Mouse (Mus musculus) lung, adult 2 months (tissue): Measurements from ENCODE around the gene Comt.

ENCODE experiments used
- CTCF ChIP-seq: fragments of 200-500 bp; IDR thresholded peaks from 2 replicates; pipeline ENCODE4 v1.5.1; 2011; ENCODE audit warnings: mild to moderate bottlenecking, low read length, control low read depth; ENCODE audit not compliant: insufficient read depth
- POLR2A ChIP-seq: fragments of 200-500 bp; IDR thresholded peaks from 2 replicates; pipeline ENCODE4 v1.6.1; 2011; ENCODE audit warnings: low read depth, mild to moderate bottlenecking, control low read depth, low read length, borderline replicate concordance; ENCODE audit errors: extremely low read depth

DNA sequence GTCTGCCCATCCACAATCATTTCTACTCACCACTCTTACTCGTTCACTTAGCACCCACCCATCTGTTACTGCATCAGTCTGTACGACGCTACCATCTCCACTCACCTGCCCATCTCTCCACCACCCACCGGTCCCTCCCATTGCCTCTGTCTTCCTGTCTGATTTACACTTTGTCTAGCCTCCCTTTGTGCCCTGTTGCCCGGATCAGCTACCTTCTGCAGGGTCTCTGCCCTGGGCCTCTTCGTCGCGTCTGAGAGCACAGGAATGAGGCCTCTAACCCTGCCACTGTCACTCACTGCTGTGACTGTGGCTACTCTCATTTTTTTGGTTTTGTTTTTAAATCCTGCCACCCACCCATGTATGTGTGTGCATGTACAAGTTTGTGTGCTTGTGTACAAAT, 42.0 kb downstream of the Comt start:
- no peak for TF ChIP-seq CTCF
- TF ChIP-seq POLR2A, result no peak
